Mouse (Mus musculus) lung, postnatal 0 days (tissue): ENCODE measurements around the gene Phactr1. TPM values are rescaled to one million over a fixed set of nuclear protein-coding genes. Genes with fewer than 3 reads are reported as not detected.

Source experiments
- ATAC-seq: fragments of 200-750 bp; cut with Nextera tagmentation; 2 replicates; pipeline ENCODE4 v1.8.0; 2017; ENCODE audit warnings: moderate library complexity
- DNase-seq: peaks from one replicate; pipeline ENCODE4 v3.0.0-alpha.2; 2016; ENCODE audit warnings: low spot score
- H3K27ac ChIP-seq: fragments of 300-500 bp; sonication (generic); 2 replicates; pipeline ENCODE4 v1.5.1; 2014; ENCODE audit warnings: antibody characterized with exemption, mild to moderate bottlenecking, low read length, mixed read lengths
- H3K27me3 ChIP-seq: fragments of 300-500 bp; sonication (generic); replicated peaks from 2 replicates; pipeline ENCODE4 v1.6.1; 2014; ENCODE audit warnings: low read length, mixed read lengths; ENCODE audit not compliant: insufficient read depth
- H3K36me3 ChIP-seq: fragments of 300-500 bp; sonication (generic); 2 replicates; pipeline ENCODE4 v1.6.1; 2014; ENCODE audit warnings: low read length, mixed read lengths; ENCODE audit not compliant: insufficient read depth
- H3K4me1 ChIP-seq: fragments of 300-500 bp; sonication (generic); 2 replicates; pipeline ENCODE4 v1.6.1; 2014; ENCODE audit warnings: antibody characterized with exemption, low read depth, low read length, mixed read lengths; ENCODE audit not compliant: insufficient read depth
- H3K4me2 ChIP-seq: fragments of 300-500 bp; sonication (generic); replicated peaks from 2 replicates; pipeline ENCODE4 v1.6.1; 2014; ENCODE audit warnings: low read depth, mild to moderate bottlenecking, low read length, moderate library complexity, mixed read lengths
- H3K4me3 ChIP-seq: fragments of 300-500 bp; sonication (generic); 2 replicates; pipeline ENCODE4 v1.5.1; 2014; ENCODE audit warnings: low read depth, low read length
- H3K9ac ChIP-seq: fragments of 300-500 bp; sonication (generic); replicated peaks from 2 replicates; pipeline ENCODE4 v1.6.1; 2014; ENCODE audit warnings: low read depth, mild to moderate bottlenecking
- H3K9me3 ChIP-seq: fragments of 300-500 bp; sonication (generic); 2 replicates; pipeline ENCODE4 v1.6.1; 2016; ENCODE audit warnings: low read length, mixed read lengths
- CTCF ChIP-seq: IDR thresholded peaks from 2 replicates; pipeline ENCODE4 v1.5.1; 2016; ENCODE audit warnings: antibody characterized with exemption, mild to moderate bottlenecking
- EP300 ChIP-seq: IDR thresholded peaks from 2 replicates; pipeline ENCODE4 v1.6.1; 2016; ENCODE audit warnings: antibody characterized with exemption, mild to moderate bottlenecking, control low read depth
- WGBS: fragments of 180-500 bp; shearing (Covaris S2); extraction: QIAGEN DNeasy Blood & Tissue Kit; methylation state at CpG from one replicate; pipeline ENCODE4 v1.1.7; 2014; 5-methylcytosine and 5-hydroxymethylcytosine counted together
- polyA plus RNA-seq: library from polyadenylated mRNA; unstranded; fragments of >200 nt; fragmentation: Nextera tagmentation; extraction: Ambion mirVana; gene quantifications from 2 replicates; pipeline ENCODE4 v1.2.1, GENCODE M21; 2015

Gene Phactr1
- polyA plus RNA-seq, 1 experiment from 2014 or later: 31.4 TPM

DNA sequence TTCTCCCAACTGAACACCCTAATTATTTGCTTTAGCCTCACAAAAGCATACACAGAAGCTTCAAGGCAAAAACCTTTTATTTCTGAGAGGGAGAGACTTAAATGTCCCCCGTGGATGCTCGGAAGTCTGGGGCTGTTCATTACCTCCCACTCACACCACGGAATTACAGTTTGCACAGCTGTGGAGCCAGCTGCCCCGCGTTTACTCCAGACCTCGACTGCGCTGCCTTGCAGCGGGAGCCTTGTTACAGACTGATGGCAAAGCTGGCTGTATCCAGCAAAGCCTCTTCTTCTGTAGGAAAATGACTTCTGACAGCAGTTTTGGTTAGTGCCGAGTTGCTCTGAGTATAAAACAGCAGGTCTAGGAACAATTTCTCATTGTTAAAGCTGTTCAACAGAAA lies 39.0 kb downstream of the Phactr1 start:
- WGBS: 28% methylated on average over 9 of the region's 9 CpGs
- no peaks in the 10 kb centered on the region for H3K27me3 ChIP-seq
- H3K36me3 ChIP-seq: no peaks in the 10 kb centered on the region
- no peak overlapping the region for H3K4me3 ChIP-seq
- no peak for ATAC-seq
- no peak overlapping the region for H3K27ac ChIP-seq
- no peaks in the 10 kb centered on the region for H3K9me3 ChIP-seq
- no peak for TF ChIP-seq CTCF
- no peak for TF ChIP-seq EP300
- H3K4me2 ChIP-seq: no peak overlapping the region
- no peak for DNase-seq
- no peak overlapping the region for H3K9ac ChIP-seq
- no peaks in the 10 kb centered on the region for H3K4me1 ChIP-seq

GRCm38 (mm10) chr13:42720135-42720534 lies 39.7 kb downstream of the Phactr1 start:
- 39% methylated on average over 4 of the region's 4 CpGs for WGBS
- Histone ChIP-seq H3K4me2 (no peak overlapping the region), H3K36me3 (no peaks in the 10 kb centered on the region), H3K27ac (no peak overlapping the region), H3K9ac (no peak overlapping the region), H3K4me3 (no peak overlapping the region), H3K9me3 (no peaks in the 10 kb centered on the region), H3K27me3 (no peaks in the 10 kb centered on the region), H3K4me1 (no peaks in the 10 kb centered on the region)
- DNase-seq (no peak), ATAC-seq (no peak)
- TF ChIP-seq CTCF (no peak), EP300 (no peak)

DNA sequence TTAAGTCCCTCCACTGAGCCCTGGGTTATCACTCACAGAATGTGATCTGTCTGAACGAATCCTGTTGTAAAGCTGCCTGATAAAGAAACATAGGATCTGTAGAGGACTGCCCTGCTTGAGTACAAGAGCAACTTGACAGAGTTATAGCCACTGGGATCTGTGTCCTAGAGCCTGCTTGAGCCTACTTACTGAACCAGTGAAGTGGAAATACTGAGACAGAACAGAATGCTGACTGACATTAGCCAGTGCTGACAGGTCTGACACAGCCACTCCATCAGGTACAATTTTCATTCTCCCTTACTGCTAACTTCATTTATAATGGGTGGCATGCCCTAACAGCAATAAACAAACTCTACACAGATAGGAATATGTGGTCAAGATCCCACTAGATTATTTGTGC lies 40.2 kb downstream of the Phactr1 start:
- no peak overlapping the region for H3K9ac ChIP-seq
- no peak overlapping the region for H3K4me3 ChIP-seq
- no peak overlapping the region for H3K4me2 ChIP-seq
- TF ChIP-seq EP300 (no peak), CTCF (no peak)
- DNase-seq (peak; percentile 13), ATAC-seq (no peak)
- H3K36me3 ChIP-seq: no peaks in the 10 kb centered on the region
- H3K27ac ChIP-seq: no peak overlapping the region
- H3K27me3 ChIP-seq: no peaks in the 10 kb centered on the region
- 14% methylated on average over 1 of the region's 1 CpGs for WGBS
- H3K9me3 ChIP-seq: no peaks in the 10 kb centered on the region
- H3K4me1 ChIP-seq: no peaks in the 10 kb centered on the region

DNA sequence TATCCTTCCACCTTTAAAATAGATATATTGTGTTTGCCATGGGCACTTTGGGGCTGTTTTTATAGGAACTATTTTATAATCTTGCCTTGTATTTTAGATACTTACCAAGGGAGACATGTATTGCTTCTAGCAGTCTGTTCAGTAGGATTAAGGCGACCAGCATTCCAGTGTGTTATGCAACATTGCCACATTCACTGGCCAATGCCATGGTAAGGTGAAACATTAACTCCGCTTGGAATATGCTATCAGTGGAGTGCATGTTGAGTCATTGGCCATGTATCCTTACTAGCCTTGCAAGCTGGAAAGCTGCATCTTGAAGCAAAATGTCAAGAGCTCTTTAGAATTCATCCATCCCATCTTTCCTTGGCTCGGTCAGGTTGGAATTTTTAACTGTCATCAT lies 43.6 kb downstream of the Phactr1 start:
- Histone ChIP-seq H3K27me3 (no peaks in the 10 kb centered on the region), H3K9me3 (no peaks in the 10 kb centered on the region), H3K36me3 (no peaks in the 10 kb centered on the region), H3K9ac (no peak overlapping the region), H3K4me3 (no peak overlapping the region), H3K4me1 (no peaks in the 10 kb centered on the region), H3K4me2 (no peak overlapping the region), H3K27ac (no peak overlapping the region)
- 62% methylated on average over 3 of the region's 3 CpGs for WGBS
- peak; percentile 36; the same call in 1 of the 2 replicates for TF ChIP-seq EP300
- TF ChIP-seq CTCF: no peak
- DNase-seq (peak; percentile 68), ATAC-seq (peak; percentile 57)

DNA sequence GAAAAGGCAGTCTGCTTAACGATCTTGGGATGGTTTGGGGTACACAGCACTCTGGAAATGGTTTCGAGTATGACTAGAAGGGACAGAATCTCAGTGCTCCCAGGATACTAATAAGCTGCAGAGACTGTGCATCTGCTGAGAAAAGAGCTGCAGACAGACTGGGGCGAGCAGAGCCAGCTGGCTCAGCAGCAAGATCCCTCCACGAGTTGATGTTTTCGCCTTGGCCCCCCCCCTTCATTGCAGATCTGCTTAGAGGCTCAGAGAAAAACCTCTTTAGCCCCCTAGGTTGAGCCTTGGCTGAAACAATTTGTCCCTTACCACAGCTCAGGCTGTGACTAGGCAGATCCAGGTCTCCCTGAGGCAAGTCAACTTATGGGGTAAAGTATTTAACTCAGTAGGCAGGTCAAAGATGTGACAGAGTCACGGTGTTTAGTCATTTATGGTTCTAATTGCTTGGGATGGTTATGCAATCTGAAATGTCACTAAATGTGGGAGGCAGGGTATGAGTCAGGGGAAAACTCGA lies 45.3 kb downstream of the Phactr1 start:
- H3K4me2 ChIP-seq: no peak overlapping the region
- no peak overlapping the region for H3K27ac ChIP-seq
- H3K27me3 ChIP-seq: no peaks in the 10 kb centered on the region
- H3K9ac ChIP-seq: no peak overlapping the region
- DNase-seq: no peak
- TF ChIP-seq EP300: no peak
- no peak for TF ChIP-seq CTCF
- no peaks in the 10 kb centered on the region for H3K36me3 ChIP-seq
- no peak overlapping the region for H3K4me3 ChIP-seq
- WGBS: 68% methylated on average over 7 of the region's 7 CpGs
- ATAC-seq: no peak
- H3K4me1 ChIP-seq: no peaks in the 10 kb centered on the region
- no peaks in the 10 kb centered on the region for H3K9me3 ChIP-seq

- no peak for TF ChIP-seq CTCF
- no peak for TF ChIP-seq EP300
- no peak overlapping the region for H3K9ac ChIP-seq
- ATAC-seq: no peak
- H3K4me2 ChIP-seq: no peak overlapping the region
- H3K4me3 ChIP-seq: no peak overlapping the region
- H3K27me3 ChIP-seq: no peaks in the 10 kb centered on the region
- no peak for DNase-seq
- no peaks in the 10 kb centered on the region for H3K4me1 ChIP-seq
- WGBS: 93% methylated on average over 5 of the region's 5 CpGs
- H3K9me3 ChIP-seq: no peaks in the 10 kb centered on the region
- no peak overlapping the region for H3K27ac ChIP-seq
- H3K36me3 ChIP-seq: no peaks in the 10 kb centered on the region
Observed at GRCm38 (mm10) chr13:42737486-42737885, 57.1 kb downstream of the Phactr1 start.

- ATAC-seq: no peak
- no peak overlapping the region for H3K27ac ChIP-seq
- no peak overlapping the region for H3K9ac ChIP-seq
- DNase-seq: no peak
- H3K4me3 ChIP-seq: no peak overlapping the region
- H3K27me3 ChIP-seq: no peaks in the 10 kb centered on the region
- no peak overlapping the region for H3K4me2 ChIP-seq
- no peaks in the 10 kb centered on the region for H3K9me3 ChIP-seq
- TF ChIP-seq EP300 (no peak), CTCF (no peak)
- no peaks in the 10 kb centered on the region for H3K4me1 ChIP-seq
- no peaks in the 10 kb centered on the region for H3K36me3 ChIP-seq
- 70% methylated on average over 5 of the region's 5 CpGs for WGBS
Observed at GRCm38 (mm10) chr13:42738152-42738551, 57.7 kb downstream of the Phactr1 start.
